Mouse (Mus musculus) lung, postnatal 0 days (tissue): ENCODE data around the gene Filip1l.

Experiments used
- CTCF ChIP-seq: IDR thresholded peaks from 2 replicates; pipeline ENCODE4 v1.5.1; 2016; ENCODE audit warnings: antibody characterized with exemption, mild to moderate bottlenecking
- EP300 ChIP-seq: IDR thresholded peaks from 2 replicates; pipeline ENCODE4 v1.6.1; 2016; ENCODE audit warnings: antibody characterized with exemption, mild to moderate bottlenecking, control low read depth

- TF ChIP-seq CTCF = no peak
- TF ChIP-seq EP300 = no peak
These were observed 76.1 kb downstream of the Filip1l start for GRCm38 (mm10) chr16:57428977-57429376.
